Mouse (Mus musculus): ENCODE data around the gene Syt12. TPM values are rescaled to one million over a fixed set of nuclear protein-coding genes. Genes with fewer than 3 reads are reported as not detected.
"Not testable (repeated sequence)": the region's sequence is repeated elsewhere in the genome, so short reads cannot be mapped to it uniquely, and the experiment has no call there.

Gene Syt12
- polyA plus RNA-seq, 1 experiment from 2014 or later = 4.1 TPM

GRCm38 (mm10) chr19:4475224-4475925, 1.9 kb downstream of the Syt12 start:
- Histone ChIP-seq H3K27ac (no peak overlapping the region), H3K36me3 (replicated peaks; ENCODE audit: control insufficient read depth, insufficient read depth) (no peaks in the 10 kb centered on the region), H3K4me1 (replicated peaks; ENCODE audit: control insufficient read depth, insufficient read depth, low read length) (peaks cover 8% of the 10 kb centered on the region; the same call in 1 of the 2 replicates), H3K27me3 (ENCODE audit: control insufficient read depth, insufficient read depth, low read length) (peaks cover 37% of the 10 kb centered on the region), H3K4me3 (replicated peaks; ENCODE audit: low read length) (no peak overlapping the region), H3K4me2 (replicated peaks) (no peak overlapping the region), H3K9me3 (ENCODE audit: control insufficient read depth, low read length) (no peaks in the 10 kb centered on the region), H3K9ac (no peak overlapping the region)
- 74% methylated on average over 11 of the region's 11 CpGs for WGBS
- DNase-seq (ENCODE audit: low spot score) (no peak), ATAC-seq (ENCODE audit: low FRiP score) (no peak)

DNA sequence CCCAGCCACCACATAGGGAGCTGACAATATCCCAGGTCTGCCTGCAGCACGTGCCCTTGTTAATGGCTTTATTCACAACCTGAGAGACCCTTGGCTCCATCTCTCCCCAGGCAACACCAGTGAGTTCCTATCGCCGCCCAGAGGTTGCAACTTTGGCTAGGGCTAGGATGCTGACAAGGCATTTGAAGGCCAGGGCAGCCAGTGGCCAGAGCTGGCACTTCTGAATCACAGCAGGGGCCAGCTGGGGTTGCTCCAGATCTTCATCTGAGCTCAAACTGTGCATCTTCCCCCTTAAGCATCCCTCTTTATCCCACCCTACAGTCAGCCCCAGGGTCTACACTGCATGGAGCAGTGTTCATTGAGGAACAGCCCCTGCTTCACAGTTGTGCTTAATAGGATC, 2.5 kb downstream of the Syt12 start:
- ATAC-seq (ENCODE audit: low FRiP score) (no peak), DNase-seq (ENCODE audit: low spot score) (no peak)
- Histone ChIP-seq H3K9me3 (ENCODE audit: control insufficient read depth, low read length) (no peaks in the 10 kb centered on the region), H3K4me2 (replicated peaks) (no peak overlapping the region), H3K27me3 (ENCODE audit: control insufficient read depth, insufficient read depth, low read length) (peaks cover 37% of the 10 kb centered on the region), H3K9ac (no peak overlapping the region), H3K27ac (no peak overlapping the region), H3K4me1 (replicated peaks; ENCODE audit: control insufficient read depth, insufficient read depth, low read length) (peaks cover 8% of the 10 kb centered on the region; the same call in 1 of the 2 replicates), H3K4me3 (replicated peaks; ENCODE audit: low read length) (no peak overlapping the region), H3K36me3 (replicated peaks; ENCODE audit: control insufficient read depth, insufficient read depth) (no peaks in the 10 kb centered on the region)
- WGBS = 59% methylated on average over 3 of the region's 3 CpGs

GRCm38 (mm10) chr19:4473549-4473948, 3.7 kb downstream of the Syt12 start:
- Histone ChIP-seq H3K27me3 (ENCODE audit: control insufficient read depth, insufficient read depth, low read length) (peaks cover 37% of the 10 kb centered on the region), H3K4me3 (replicated peaks; ENCODE audit: low read length) (no peak overlapping the region), H3K4me1 (replicated peaks; ENCODE audit: control insufficient read depth, insufficient read depth, low read length) (peaks cover 8% of the 10 kb centered on the region; the same call in 1 of the 2 replicates), H3K9ac (no peak overlapping the region), H3K27ac (no peak overlapping the region), H3K4me2 (replicated peaks) (no peak overlapping the region), H3K36me3 (replicated peaks; ENCODE audit: control insufficient read depth, insufficient read depth) (no peaks in the 10 kb centered on the region), H3K9me3 (ENCODE audit: control insufficient read depth, low read length) (no peaks in the 10 kb centered on the region)
- ATAC-seq (ENCODE audit: low FRiP score) (no peak), DNase-seq (ENCODE audit: low spot score) (no peak)
- WGBS = 90% methylated on average over 5 of the region's 5 CpGs

DNA sequence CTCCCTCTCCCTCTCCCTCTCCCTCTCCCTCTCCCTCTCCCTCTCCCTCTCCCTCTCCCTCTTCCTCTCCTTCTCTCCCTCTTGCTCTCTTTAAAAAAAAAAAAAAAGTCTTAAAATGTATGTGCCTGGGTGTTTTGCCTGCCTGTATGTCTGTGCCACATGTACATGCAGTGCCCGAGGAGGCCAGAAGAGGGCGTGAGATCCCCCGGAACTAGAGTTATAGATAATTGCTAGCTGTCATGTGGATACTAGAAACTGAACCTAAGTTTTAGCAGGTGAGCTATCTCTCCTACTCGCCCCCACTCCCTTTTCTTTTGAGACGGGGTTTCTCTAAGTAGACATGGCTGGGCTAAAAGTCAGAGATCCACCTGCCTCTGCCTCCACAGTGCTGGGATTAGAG, 8.9 kb downstream of the Syt12 start:
- no peaks in the 10 kb centered on the region for H3K4me1 ChIP-seq (replicated peaks; ENCODE audit: control insufficient read depth, insufficient read depth, low read length)
- DNase-seq (ENCODE audit: low spot score) (no peak), ATAC-seq (ENCODE audit: low FRiP score) (no peak)
- no peak overlapping the region for H3K4me2 ChIP-seq (replicated peaks)
- H3K36me3 ChIP-seq (replicated peaks; ENCODE audit: control insufficient read depth, insufficient read depth) = no peaks in the 10 kb centered on the region
- H3K9ac ChIP-seq = no peak overlapping the region
- H3K9me3 ChIP-seq (ENCODE audit: control insufficient read depth, low read length) = no peaks in the 10 kb centered on the region
- H3K27ac ChIP-seq = no peak overlapping the region
- no peaks in the 10 kb centered on the region for H3K27me3 ChIP-seq (ENCODE audit: control insufficient read depth, insufficient read depth, low read length)
- 28% methylated on average over 5 of the region's 5 CpGs for WGBS
- no peak overlapping the region for H3K4me3 ChIP-seq (replicated peaks; ENCODE audit: low read length)

DNA sequence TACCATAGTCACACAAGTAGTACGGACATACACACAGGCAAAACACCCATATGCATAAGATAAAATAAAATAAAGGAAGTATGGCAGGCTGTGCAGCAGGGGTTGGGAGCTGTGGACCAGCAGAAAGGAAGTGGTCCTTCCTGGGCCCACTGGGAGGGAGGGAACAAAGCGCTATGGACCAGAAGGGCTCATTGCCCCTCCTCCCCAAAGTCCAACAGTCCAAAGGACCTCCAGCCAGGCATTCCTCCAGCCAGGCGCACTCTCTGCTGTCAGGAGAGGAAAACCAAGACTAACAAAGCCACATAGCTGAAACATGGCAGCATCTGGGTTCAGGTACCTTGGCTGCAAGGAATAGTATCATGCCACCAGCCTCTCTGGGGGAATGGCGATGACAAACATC, 12.6 kb downstream of the Syt12 start:
- no peak overlapping the region for H3K27ac ChIP-seq
- no peaks in the 10 kb centered on the region for H3K9me3 ChIP-seq (ENCODE audit: control insufficient read depth, low read length)
- ATAC-seq (ENCODE audit: low FRiP score) = no peak
- no peak overlapping the region for H3K9ac ChIP-seq
- 87% methylated on average over 4 of the region's 4 CpGs for WGBS
- no peak for DNase-seq (ENCODE audit: low spot score)
- H3K4me3 ChIP-seq (replicated peaks; ENCODE audit: low read length) = no peak overlapping the region
- H3K36me3 ChIP-seq (replicated peaks; ENCODE audit: control insufficient read depth, insufficient read depth) = no peaks in the 10 kb centered on the region
- no peaks in the 10 kb centered on the region for H3K4me1 ChIP-seq (replicated peaks; ENCODE audit: control insufficient read depth, insufficient read depth, low read length)
- H3K27me3 ChIP-seq (ENCODE audit: control insufficient read depth, insufficient read depth, low read length) = no peaks in the 10 kb centered on the region
- no peak overlapping the region for H3K4me2 ChIP-seq (replicated peaks)

- Histone ChIP-seq H3K36me3 (replicated peaks; ENCODE audit: control insufficient read depth, insufficient read depth) (no peaks in the 10 kb centered on the region), H3K9ac (no peak overlapping the region), H3K4me2 (replicated peaks) (no peak overlapping the region), H3K27ac (no peak overlapping the region), H3K27me3 (ENCODE audit: control insufficient read depth, insufficient read depth, low read length) (no peaks in the 10 kb centered on the region), H3K9me3 (ENCODE audit: control insufficient read depth, low read length) (no peaks in the 10 kb centered on the region), H3K4me3 (replicated peaks; ENCODE audit: low read length) (no peak overlapping the region), H3K4me1 (replicated peaks; ENCODE audit: control insufficient read depth, insufficient read depth, low read length) (no peaks in the 10 kb centered on the region)
- DNase-seq (ENCODE audit: low spot score) (no peak), ATAC-seq (ENCODE audit: low FRiP score) (no peak)
- WGBS = 86% methylated on average over 8 of the region's 8 CpGs
Measured at GRCm38 (mm10) chr19:4461981-4462380, 15.3 kb downstream of the Syt12 start.

DNA sequence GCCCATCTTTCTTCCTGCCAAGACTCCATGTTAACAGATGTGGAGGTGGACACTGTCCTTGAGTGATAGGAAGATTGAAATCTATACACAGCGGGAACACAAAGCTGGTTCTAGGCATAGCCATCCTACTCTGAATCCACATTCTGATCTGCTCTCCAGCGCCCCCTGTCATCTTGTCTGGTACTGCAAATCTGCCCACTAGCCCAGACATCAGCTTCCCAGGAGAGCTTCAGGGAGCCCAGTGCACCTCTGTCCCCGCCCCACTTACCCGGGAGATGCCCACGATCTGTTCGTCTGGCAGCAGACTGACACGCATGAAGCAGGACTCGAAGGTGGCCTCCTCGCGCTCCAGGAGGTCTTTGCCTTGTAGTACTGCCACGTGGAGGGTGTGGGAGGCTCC, 21.0 kb downstream of the Syt12 start:
- H3K4me3 ChIP-seq (replicated peaks; ENCODE audit: low read length) = no peak overlapping the region

DNA sequence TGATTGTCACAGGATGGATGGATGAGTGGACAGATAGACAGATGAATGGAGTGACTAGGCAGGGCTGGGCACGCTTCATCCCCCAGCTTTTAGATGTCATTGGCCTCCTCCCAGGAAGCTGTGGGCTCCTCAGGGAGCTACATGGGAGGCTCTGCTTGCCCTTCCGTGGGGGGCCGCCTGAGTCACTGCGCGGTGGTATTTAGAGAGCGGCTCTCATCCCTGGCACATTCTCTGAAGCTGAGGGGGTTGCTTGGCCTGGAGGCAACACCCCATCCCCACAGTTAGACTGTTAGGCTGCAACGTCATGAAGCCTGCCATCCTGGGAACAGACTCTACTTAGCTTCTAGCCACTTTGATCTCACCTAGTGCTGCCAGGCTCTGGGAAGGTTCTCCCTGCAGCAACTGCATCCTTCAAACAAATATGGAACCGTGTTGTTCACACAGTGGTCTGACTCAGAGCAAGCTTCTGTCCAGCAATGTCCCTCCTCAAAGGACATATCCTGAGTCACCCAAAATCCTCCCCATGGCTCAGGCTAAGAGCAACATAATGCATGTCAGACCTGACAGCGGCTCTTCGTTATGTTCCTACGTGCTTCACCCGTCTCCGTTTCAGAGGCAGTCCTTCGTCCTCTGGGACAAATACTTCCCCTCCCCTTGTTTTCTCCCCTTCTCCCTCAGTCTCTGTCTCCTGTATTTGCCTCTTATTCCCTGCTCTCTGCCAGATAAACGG, 22.0 kb downstream of the Syt12 start:
- Histone ChIP-seq H3K9me3 (ENCODE audit: control insufficient read depth, low read length) (no peaks in the 10 kb centered on the region), H3K36me3 (replicated peaks; ENCODE audit: control insufficient read depth, insufficient read depth) (no peaks in the 10 kb centered on the region), H3K27ac (no peak overlapping the region), H3K4me1 (replicated peaks; ENCODE audit: control insufficient read depth, insufficient read depth, low read length) (0 out of 2 replicates have a peak, but pooled peaks cover 3% of the 10 kb centered on the region), H3K27me3 (ENCODE audit: control insufficient read depth, insufficient read depth, low read length) (no peaks in the 10 kb centered on the region), H3K4me2 (replicated peaks) (no peak overlapping the region), H3K4me3 (replicated peaks; ENCODE audit: low read length) (no peak overlapping the region), H3K9ac (no peak overlapping the region)
- DNase-seq (ENCODE audit: low spot score) (no peak), ATAC-seq (ENCODE audit: low FRiP score) (no peak)
- 69% methylated on average over 15 of the region's 15 CpGs for WGBS

More for the DNA sequence above, 21.0 kb downstream of the Syt12 start:
- WGBS = 12% methylated on average over 11 of the region's 11 CpGs
- peak; percentile 56 for DNase-seq (ENCODE audit: low spot score)
- Histone ChIP-seq H3K9me3 (ENCODE audit: control insufficient read depth, low read length) (no peaks in the 10 kb centered on the region), H3K27ac (no peak overlapping the region), H3K27me3 (ENCODE audit: control insufficient read depth, insufficient read depth, low read length) (no peaks in the 10 kb centered on the region), H3K36me3 (replicated peaks; ENCODE audit: control insufficient read depth, insufficient read depth) (no peaks in the 10 kb centered on the region), H3K4me2 (replicated peaks) (no peak overlapping the region), H3K4me1 (replicated peaks; ENCODE audit: control insufficient read depth, insufficient read depth, low read length) (0 out of 2 replicates have a peak, but pooled peaks cover 3% of the 10 kb centered on the region), H3K9ac (no peak overlapping the region)
- no peak for ATAC-seq (ENCODE audit: low FRiP score)

- WGBS = 75% methylated on average over 1 of the region's 1 CpGs
- not testable (repeated sequence) for H3K9me3 ChIP-seq (ENCODE audit: control insufficient read depth, low read length); H3K4me3 ChIP-seq (replicated peaks; ENCODE audit: low read length); H3K9ac ChIP-seq; H3K4me1 ChIP-seq (replicated peaks; ENCODE audit: control insufficient read depth, insufficient read depth, low read length); H3K36me3 ChIP-seq (replicated peaks; ENCODE audit: control insufficient read depth, insufficient read depth); H3K27ac ChIP-seq; DNase-seq (ENCODE audit: low spot score); ATAC-seq (ENCODE audit: low FRiP score); H3K27me3 ChIP-seq (ENCODE audit: control insufficient read depth, insufficient read depth, low read length); H3K4me2 ChIP-seq (replicated peaks)
Measured at GRCm38 (mm10) chr19:4454040-4454439, 23.2 kb downstream of the Syt12 start.
